Mouse (Mus musculus) urinary bladder, postnatal 10 days (tissue): ENCODE data around the gene Fbxl13.

Source experiments
- DNase-seq: peaks from one replicate; pipeline ENCODE4 v3.0.0; 2022; ENCODE audit warnings: low spot score

The Fbxl13 gene

GRCm38 (mm10) chr5:21645439-21646132, at the start of gene Fbxl13, which contains the start of gene Armc10:
Fbxl13 (minus strand) TSS chr5:21645634.
Armc10 (plus strand) TSS chr5:21645813.
- DNase-seq: peak; percentile 43

- no peak for DNase-seq
Observed at GRCm38 (mm10) chr5:21694854-21695490, 49.5 kb upstream of the Fbxl13 start.

- DNase-seq: no peak
Observed at GRCm38 (mm10) chr5:21693372-21693870, 48.0 kb upstream of the Fbxl13 start.

GRCm38 (mm10) chr5:21692230-21692629, 46.8 kb upstream of the Fbxl13 start:
- no peak for DNase-seq

- DNase-seq: no peak
Observed at GRCm38 (mm10) chr5:21687042-21687441, 41.6 kb upstream of the Fbxl13 start.

GRCm38 (mm10) chr5:21685001-21685400, 39.6 kb upstream of the Fbxl13 start:
- DNase-seq: no peak

- DNase-seq: no peak
Observed at GRCm38 (mm10) chr5:21683811-21684210, 38.4 kb upstream of the Fbxl13 start.

- DNase-seq: no peak
Observed at GRCm38 (mm10) chr5:21680940-21681339, 35.5 kb upstream of the Fbxl13 start.

GRCm38 (mm10) chr5:21680029-21680428, 34.6 kb upstream of the Fbxl13 start:
- no peak for DNase-seq

- DNase-seq: no peak
Observed at GRCm38 (mm10) chr5:21678363-21678762, 32.9 kb upstream of the Fbxl13 start.

- no peak for DNase-seq
Observed at GRCm38 (mm10) chr5:21677939-21678338, 32.5 kb upstream of the Fbxl13 start.

- no peak for DNase-seq
Observed at GRCm38 (mm10) chr5:21675494-21675893, 30.1 kb upstream of the Fbxl13 start.

- no peak for DNase-seq
Observed at GRCm38 (mm10) chr5:21675019-21675418, 29.6 kb upstream of the Fbxl13 start.

- DNase-seq: no peak
Observed at GRCm38 (mm10) chr5:21673742-21674141, 28.3 kb upstream of the Fbxl13 start.

- DNase-seq: no peak
Observed at GRCm38 (mm10) chr5:21672812-21673635, 27.6 kb upstream of the Fbxl13 start.

GRCm38 (mm10) chr5:21669307-21669706, 23.9 kb upstream of the Fbxl13 start:
- DNase-seq: no peak

GRCm38 (mm10) chr5:21667191-21668137, 22.0 kb upstream of the Fbxl13 start:
- no peak for DNase-seq

GRCm38 (mm10) chr5:21663081-21663480, 17.6 kb upstream of the Fbxl13 start:
- DNase-seq: no peak

GRCm38 (mm10) chr5:21660850-21661249, 15.4 kb upstream of the Fbxl13 start:
- no peak for DNase-seq

GRCm38 (mm10) chr5:21658623-21659395, 13.4 kb upstream of the Fbxl13 start:
- DNase-seq: peak; percentile 59

GRCm38 (mm10) chr5:21658038-21658437, 12.6 kb upstream of the Fbxl13 start:
- DNase-seq: no peak
